Mouse (Mus musculus) ES-Bruce4 (cell line): ENCODE results near the gene Pi4k2b.
A peak's percentile ranks its signal among the peaks of the same experiment; 100 is the strongest.

Source experiments
- CTCF ChIP-seq: IDR thresholded peaks from one replicate; pipeline ENCODE4 v1.8.1; 2011; ENCODE audit warnings: low read depth, low read length
- EP300 ChIP-seq: IDR thresholded peaks from 2 replicates; pipeline ENCODE4 v1.6.1; 2011; ENCODE audit warnings: low read depth, low read length; ENCODE audit not compliant: insufficient read depth
- POLR2A ChIP-seq: IDR thresholded peaks from one replicate; pipeline ENCODE4 v1.8.1; 2011; ENCODE audit warnings: low read length; ENCODE audit not compliant: insufficient read depth

DNA sequence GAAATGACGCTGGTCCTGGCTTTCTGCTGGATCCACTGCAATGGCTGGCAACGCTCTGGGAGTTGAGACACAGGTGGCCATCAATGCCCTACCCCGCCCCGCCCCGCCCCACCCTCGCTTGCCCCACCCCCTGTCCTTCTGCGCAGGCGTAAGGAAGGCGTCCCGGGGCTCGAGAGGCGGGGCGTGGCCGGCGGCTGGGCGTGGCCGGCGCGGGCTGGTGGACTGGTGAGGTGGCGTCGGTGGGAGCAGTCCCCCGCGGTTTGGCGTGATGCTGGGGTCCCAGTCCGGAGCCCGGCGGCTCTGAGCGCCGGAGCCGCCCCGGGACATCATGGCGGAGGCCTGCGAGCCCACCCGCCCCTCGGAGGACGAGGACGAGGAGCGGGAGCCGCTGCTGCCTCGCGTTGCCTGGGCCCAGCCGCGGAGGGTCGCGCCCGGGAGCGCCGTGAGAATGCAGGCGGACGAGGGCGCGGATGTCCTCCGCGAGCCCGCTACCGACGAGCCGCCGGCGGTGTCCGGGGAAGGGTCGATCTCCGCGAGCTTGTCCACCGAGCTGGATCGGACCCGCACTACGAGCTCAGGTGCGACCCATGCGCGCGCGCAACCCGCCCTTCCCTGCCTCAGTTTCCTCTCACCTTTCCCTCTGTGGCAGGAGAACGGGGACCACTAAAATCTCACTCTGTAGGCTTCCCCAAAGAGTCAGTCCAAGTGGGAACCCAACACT is at the start of gene Pi4k2b:
- TF ChIP-seq CTCF (no peak), POLR2A (peak; percentile 10), EP300 (no peak)
